Comparison of ENCODE assay signal across 25 mouse cellular contexts in genomic region chr16:13796746-13797175, GRCm38 (mm10). TPM values are rescaled to one million over a fixed set of nuclear protein-coding genes. Genes with fewer than 3 reads are reported as not detected.
DNase-seq lines count a peak whose midpoint lies in the region; ATAC-seq and TF ChIP-seq lines count a peak whose summit lies in the region.
"Had no signal": no experiment of that assay in that cellular context is flagged by ENCODE, and none has a peak within 500 bp of the region (broad histone marks: within the 10 kb centered on the region; RNA-seq: fewer than 3 reads in every experiment).

No protein-coding gene starts in this region.

- 80% methylated on average over 5 of the region's 5 CpGs for WGBS in small intestine, adult 2 months
- WGBS in liver, embryonic 12.5 days (ENCODE audit: insufficient replicate concordance): 82% methylated on average over 5 of the region's 5 CpGs

- no peak for TF ChIP-seq CTCF in small intestine, adult 2 months (IDR thresholded peaks at IDR 0.05; ENCODE audit: extremely low read depth, insufficient read length, insufficient replicate concordance, low read depth, low read length)

- TF ChIP-seq POLR2A in small intestine, adult 2 months (IDR thresholded peaks at IDR 0.05; ENCODE audit: low read depth, low read length): no peak

- no peaks in the 10 kb centered on the region for H3K9me3 ChIP-seq in liver, embryonic 12.5 days (replicated peaks)
- H3K9me3 ChIP-seq: embryonic facial prominence, embryonic 13.5 days; G1E; limb, embryonic 13.5 days; lung, embryonic 15.5 days; midbrain, embryonic 12.5 days had no signal

- no peak overlapping the region for H3K9ac ChIP-seq in liver, embryonic 12.5 days
- H3K9ac ChIP-seq: embryonic facial prominence, embryonic 13.5 days; limb, embryonic 13.5 days; liver, embryonic 14.5 days; lung, embryonic 15.5 days; midbrain, embryonic 12.5 days had no signal

- peak overlapping the region; percentile 33 for H3K27ac ChIP-seq in small intestine, adult 2 months (ENCODE audit: insufficient read depth, low read depth, low read length)
- H3K27ac ChIP-seq in liver, embryonic 12.5 days: no peak overlapping the region
- H3K27ac ChIP-seq: embryonic facial prominence, embryonic 13.5 days; heart, adult 2 months; hindbrain, postnatal 0 days; limb, embryonic 13.5 days; liver, embryonic 14.5 days; lung, embryonic 15.5 days; midbrain, embryonic 12.5 days had no signal

- DNase-seq in spleen, postnatal 36 days (ENCODE audit: low spot score in 2 of 2): peak; percentile 17 to 37
- DNase-seq in spleen, postnatal 10 days (ENCODE audit: low spot score in 2 of 2): no peak
- peak; percentile 13 to 21 for DNase-seq in CD8-positive naive resting alpha-beta T cell, adult 2 months (ENCODE audit: low read depth in 2 of 2, low spot score in 2 of 2)
- DNase-seq in MN1 (ENCODE audit: low spot score): no peak
- no peak for DNase-seq in heart, adult 11 months
- DNase-seq: adrenal gland, postnatal 36 days; cerebellum, adult 2 months; gastrocnemius, postnatal 10 days; heart, adult 2 months; heart, postnatal 36 days; kidney, adult 2 months; kidney, postnatal 25 days; lung, postnatal 4 days had no signal

- H3K4me1 ChIP-seq in small intestine, adult 2 months (ENCODE audit: control insufficient read depth, insufficient read depth, insufficient read length, low read length): peaks cover 2% of the 10 kb centered on the region; the same call in 1 of the 2 replicates
- H3K4me1 ChIP-seq in liver, embryonic 12.5 days: no peaks in the 10 kb centered on the region
- H3K4me1 ChIP-seq: embryonic facial prominence, embryonic 13.5 days; limb, embryonic 13.5 days; lung, embryonic 15.5 days; midbrain, embryonic 12.5 days had no signal

- ATAC-seq in inflammation-experienced regulatory T-cells, adult 6 months: peak; percentile 85
- ATAC-seq in liver, embryonic 12.5 days: no peak
- ATAC-seq: forebrain, embryonic 14.5 days; hindbrain, postnatal 0 days had no signal

- no peaks in the 10 kb centered on the region for H3K27me3 ChIP-seq in small intestine, adult 2 months (ENCODE audit: control insufficient read depth, insufficient read depth, low read length)
- no peaks in the 10 kb centered on the region for H3K27me3 ChIP-seq in liver, embryonic 12.5 days (replicated peaks)
- H3K27me3 ChIP-seq: embryonic facial prominence, embryonic 13.5 days; limb, embryonic 13.5 days; lung, embryonic 15.5 days; midbrain, embryonic 12.5 days had no signal

- no peak overlapping the region for H3K4me3 ChIP-seq in small intestine, adult 2 months (ENCODE audit: low read depth, low read length)
- no peak overlapping the region for H3K4me3 ChIP-seq in liver, embryonic 12.5 days
- H3K4me3 ChIP-seq: embryonic facial prominence, embryonic 13.5 days; heart, adult 2 months; limb, embryonic 13.5 days; lung, embryonic 15.5 days; midbrain, embryonic 12.5 days; myocyte had no signal

- H3K36me3 ChIP-seq in small intestine, adult 2 months (ENCODE audit: control insufficient read depth, insufficient read depth, low read length): peaks cover 55% of the 10 kb centered on the region
- H3K36me3 ChIP-seq in liver, embryonic 12.5 days: peaks cover 99% of the 10 kb centered on the region

- H3K4me2 ChIP-seq in liver, embryonic 12.5 days: no peak overlapping the region
- H3K4me2 ChIP-seq: embryonic facial prominence, embryonic 13.5 days; limb, embryonic 13.5 days; lung, embryonic 15.5 days; midbrain, embryonic 12.5 days had no signal

RNA-seq across cellular contexts. Expression of gene Rrn3, which starts 16.3 kb away (rescaled TPM):
- 10 to 100 TPM; 47.8 to 54.8 (median 48.1) TPM for polyA plus RNA-seq in inflammation-experienced regulatory T-cells, adult 6 months (2017; shearing (Covaris generic))
- polyA plus RNA-seq in small intestine, adult 2 months (2012; rRNA removed): 1.6 and 2.7 TPM in 2 replicates
- polyA plus RNA-seq in liver, embryonic 12.5 days (2016; fragmentation: Nextera tagmentation; extraction: Ambion mirVana): 48.7 and 49.8 TPM in 2 replicates

RNA-seq across cellular contexts. Expression of gene Ntan1, which starts 21.9 kb away (rescaled TPM):
- polyA plus RNA-seq in inflammation-experienced regulatory T-cells, adult 6 months (2017; shearing (Covaris generic)): 100 to 1,000 TPM; 146 to 175 (median 156) TPM
- polyA plus RNA-seq in small intestine, adult 2 months (2012; rRNA removed): 23.0 and 45.9 TPM in 2 replicates
- 51.8 and 58.0 TPM in 2 replicates for polyA plus RNA-seq in liver, embryonic 12.5 days (2016; fragmentation: Nextera tagmentation; extraction: Ambion mirVana)

Comparison
In these comparisons a context has a peak if more than half of its experiments do, and no peak if none do; other contexts are left out.
1. DNase-seq: peak in spleen, postnatal 36 days (2 of 2) and CD8-positive naive resting alpha-beta T cell, adult 2 months (2 of 2); none in spleen, postnatal 10 days (0 of 2), MN1 (single experiment) and heart, adult 11 months (single experiment).
2. RNA of gene Rrn3, which starts 16.3 kb away (polyA plus RNA-seq): 48.7 to 49.8 TPM in liver, embryonic 12.5 days and 47.8 to 54.8 TPM in inflammation-experienced regulatory T-cells, adult 6 months; 1.6 to 2.7 TPM in small intestine, adult 2 months; every median in the first group is over 10 times any median in the second.